Mouse (Mus musculus) right cerebral cortex, postnatal 10 days (tissue): ENCODE data around the gene Fam124a.
"Not testable (repeated sequence)": the region's sequence is repeated elsewhere in the genome, so short reads cannot be mapped to it uniquely, and the experiment has no call there.

Source experiments
- DNase-seq, 2 experiments: peaks; one replicate each; pipeline ENCODE4 v3.0.0; 2021; ENCODE audit warnings: low spot score in 2 of 2

Gene Fam124a

GRCm38 (mm10) chr14:62574906-62575305, 19.4 kb downstream of the Fam124a start:
- no peak for DNase-seq

GRCm38 (mm10) chr14:62575862-62576261, 20.3 kb downstream of the Fam124a start:
- DNase-seq: no peak

GRCm38 (mm10) chr14:62580945-62581344, 25.4 kb downstream of the Fam124a start:
- DNase-seq: no peak

- no peak for DNase-seq
Observed at GRCm38 (mm10) chr14:62581768-62582167, 26.2 kb downstream of the Fam124a start.

- no peak for DNase-seq
Observed at GRCm38 (mm10) chr14:62584637-62585036, 29.1 kb downstream of the Fam124a start.

- DNase-seq: peak; percentile 58 to 70
Observed at GRCm38 (mm10) chr14:62585338-62585737, 29.8 kb downstream of the Fam124a start.

GRCm38 (mm10) chr14:62600109-62600522, 44.6 kb downstream of the Fam124a start:
- no peak for DNase-seq

GRCm38 (mm10) chr14:62602271-62602670, 46.7 kb downstream of the Fam124a start:
- DNase-seq: peak; percentile 74 to 82

- peak in 1 of 2 experiments; percentile 52 for DNase-seq
Observed at GRCm38 (mm10) chr14:62602869-62603268, 47.3 kb downstream of the Fam124a start.

- DNase-seq: peak; percentile 68 to 69
Observed at GRCm38 (mm10) chr14:62607791-62608196, 52.3 kb downstream of the Fam124a start.

- DNase-seq: no peak
Observed at GRCm38 (mm10) chr14:62609904-62610303, 54.4 kb downstream of the Fam124a start.

- peak; percentile 51 to 69 for DNase-seq
Observed at GRCm38 (mm10) chr14:62622393-62622792, 66.9 kb downstream of the Fam124a start.

- no peak for DNase-seq
Observed at GRCm38 (mm10) chr14:62627951-62628350, 72.4 kb downstream of the Fam124a start.

GRCm38 (mm10) chr14:62637436-62638344, 82.2 kb downstream of the Fam124a start:
- peak; percentile 56 to 76 for DNase-seq

- DNase-seq: peak in 1 of 2 experiments; percentile 16
Observed at GRCm38 (mm10) chr14:62638345-62638702, 82.8 kb downstream of the Fam124a start.

GRCm38 (mm10) chr14:62639111-62639510, 83.6 kb downstream of the Fam124a start:
- DNase-seq: peak in 1 of 2 experiments; percentile 43

GRCm38 (mm10) chr14:62639551-62639950, 84.0 kb downstream of the Fam124a start:
- DNase-seq: no peak

GRCm38 (mm10) chr14:62640396-62640795, 84.9 kb downstream of the Fam124a start:
- no peak for DNase-seq

- not testable (repeated sequence) for DNase-seq
Observed at GRCm38 (mm10) chr14:62642368-62642767, 86.8 kb downstream of the Fam124a start.

- no peak for DNase-seq
Observed at GRCm38 (mm10) chr14:62648405-62648804, 92.9 kb downstream of the Fam124a start.

- no peak for DNase-seq
Observed at GRCm38 (mm10) chr14:62650376-62650775, 94.8 kb downstream of the Fam124a start.

GRCm38 (mm10) chr14:62651771-62652170, 96.2 kb downstream of the Fam124a start:
- DNase-seq: no peak

- no peak for DNase-seq
Observed at GRCm38 (mm10) chr14:62655996-62656395, 100.5 kb downstream of the Fam124a start.
